Mouse (Mus musculus) kidney, adult 8-10 months (tissue): ENCODE data around the gene Atp5g1.
"Not testable (repeated sequence)": the region's sequence is repeated elsewhere in the genome, so short reads cannot be mapped to it uniquely, and the experiment has no call there.

Experiments used
- DNase-seq, 2 experiments: peaks; one replicate each; pipeline ENCODE4 v3.0.0; 2022

Gene Atp5g1

DNA sequence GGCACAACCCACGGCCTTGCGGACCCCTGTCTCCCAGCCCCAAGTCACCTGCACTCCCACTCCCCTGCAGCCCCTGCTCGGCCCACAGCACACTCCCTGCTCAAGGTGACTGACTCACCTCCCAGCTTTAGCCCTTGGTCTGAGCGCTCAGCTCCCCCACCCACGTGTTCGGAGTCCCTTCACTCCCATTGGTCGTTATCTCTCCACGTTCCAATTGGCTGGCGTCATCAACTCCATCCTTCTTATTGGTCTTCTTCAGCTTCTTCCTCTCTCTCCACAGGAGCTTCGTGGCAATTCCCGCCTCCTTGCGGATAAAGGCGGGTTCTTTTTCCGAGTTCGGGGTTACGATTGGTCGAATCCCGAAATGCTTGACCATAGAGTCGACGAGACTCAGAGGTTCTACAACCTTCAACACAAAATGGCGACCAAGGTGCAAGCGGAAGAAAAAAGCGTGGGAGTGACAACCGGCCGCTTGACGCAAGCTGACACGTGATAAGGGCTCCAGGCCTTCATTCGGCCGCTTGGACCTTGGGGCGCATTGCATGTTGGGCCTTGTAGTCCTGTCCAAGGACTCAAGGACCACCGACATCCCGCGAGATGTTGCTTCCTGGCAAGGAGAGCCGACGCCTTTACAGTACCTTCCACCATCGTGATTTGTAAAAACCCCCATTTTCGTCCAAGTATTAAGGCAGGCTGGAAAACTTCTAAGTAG, at the start of gene Atp5g1:
Gene Atp5g1 (minus strand): TSS at position 162 of the 712 bp plus-strand sequence.
- peak; percentile 99 to 100 for DNase-seq

DNA sequence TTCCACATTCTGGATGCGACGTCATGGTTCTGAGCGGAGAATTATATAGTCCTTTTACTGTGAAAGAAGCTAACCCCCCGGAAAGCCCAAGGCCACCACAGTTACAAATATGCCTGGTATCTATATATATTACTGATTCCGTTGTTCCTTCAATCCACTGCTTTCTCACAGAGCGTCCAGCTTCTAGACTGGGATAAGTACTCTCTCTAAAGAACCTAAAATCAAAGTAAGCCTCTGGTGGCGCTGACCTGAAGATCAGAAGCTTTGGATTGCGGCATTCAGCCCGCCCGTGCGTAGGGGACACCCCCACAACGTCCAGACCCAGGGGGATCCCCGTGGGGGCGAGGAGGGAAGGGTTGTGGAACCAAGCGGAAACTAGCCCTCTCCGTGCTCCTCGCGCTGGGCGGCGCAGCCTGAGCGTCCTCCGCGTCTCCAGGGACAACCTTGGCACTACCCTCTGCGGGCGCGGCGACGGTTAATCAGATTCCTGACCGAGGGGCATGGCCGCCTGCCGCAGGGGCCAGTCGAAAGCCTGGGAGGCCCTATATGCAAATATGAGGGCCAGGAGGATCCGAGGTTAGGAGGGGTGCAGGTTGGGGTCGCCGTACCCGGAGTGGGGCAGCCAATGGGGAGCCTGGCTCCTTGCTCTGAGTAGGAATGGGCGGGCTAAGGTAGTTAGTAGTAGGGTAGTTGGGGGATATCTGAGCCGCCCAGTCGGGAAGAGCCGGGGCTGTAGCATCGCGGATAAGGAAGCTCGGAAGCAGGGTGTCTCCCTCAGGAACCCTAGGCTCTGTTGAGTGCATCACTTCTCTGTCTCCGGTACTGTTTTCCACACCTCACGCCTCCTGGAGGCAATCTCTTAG, 48.8 kb upstream of the Atp5g1 start:
- DNase-seq, result peak; percentile 5 to 11

GRCm38 (mm10) chr11:96122806-96123205, 47.3 kb upstream of the Atp5g1 start:
- DNase-seq, result not testable (repeated sequence)

DNA sequence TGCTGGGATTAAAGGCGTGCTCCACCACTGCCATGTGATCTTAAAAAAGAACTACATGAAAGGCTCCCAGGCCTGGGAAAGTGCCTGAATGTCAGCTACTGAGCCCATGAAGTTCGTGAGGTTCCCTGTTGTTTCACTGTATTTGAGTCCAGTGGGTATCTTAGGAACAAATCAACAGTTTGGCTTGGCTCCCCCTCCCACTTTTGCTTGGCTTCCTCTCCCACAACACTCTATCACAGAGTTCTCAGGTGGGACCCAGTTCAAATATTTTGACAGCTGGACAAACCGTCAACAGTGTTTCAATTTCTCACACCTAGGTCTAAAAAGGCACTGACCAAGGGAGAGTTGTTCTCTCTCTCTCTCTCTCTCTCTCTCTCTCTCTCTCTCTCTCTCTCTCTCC, 43.9 kb upstream of the Atp5g1 start:
- no peak for DNase-seq

DNA sequence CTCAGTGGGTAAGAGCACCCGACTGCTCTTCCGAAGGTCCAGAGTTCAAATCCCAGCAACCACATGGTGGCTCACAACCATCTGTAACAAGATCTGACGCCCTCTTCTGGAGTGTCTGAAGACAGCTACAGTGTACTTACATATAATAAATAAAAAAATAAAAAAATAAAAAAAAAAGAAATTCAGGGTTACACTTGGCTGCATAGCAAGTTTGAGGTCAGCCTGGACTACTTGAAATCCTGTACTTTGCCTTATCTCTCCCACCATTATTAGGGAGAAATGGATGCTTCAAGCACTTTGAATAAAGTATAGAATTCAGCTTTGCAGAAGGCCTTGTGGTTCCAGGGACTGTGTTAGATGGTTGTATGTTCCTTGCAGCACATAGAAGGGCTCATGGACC, 41.5 kb upstream of the Atp5g1 start:
- not testable (repeated sequence) for DNase-seq

DNA sequence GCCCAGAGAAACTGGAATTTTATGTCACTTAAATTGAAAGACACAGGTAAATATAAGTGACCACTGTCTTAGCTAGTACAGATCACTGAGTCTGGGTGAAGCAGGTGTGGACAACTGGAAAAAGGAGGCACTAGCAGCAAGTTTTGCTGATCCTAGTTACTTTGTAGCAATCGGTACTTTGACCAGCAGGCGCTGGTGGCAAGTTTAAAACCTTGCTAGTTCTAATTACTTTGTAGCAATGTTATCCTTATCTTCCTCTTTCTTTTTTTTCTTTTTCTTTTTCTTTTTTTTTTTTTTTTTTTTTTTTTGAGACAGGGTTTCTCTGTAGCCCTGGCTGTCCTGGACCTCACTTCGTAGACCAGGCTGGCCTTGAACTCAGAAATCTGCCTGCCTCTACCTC, 40.6 kb upstream of the Atp5g1 start:
- no peak for DNase-seq

DNA sequence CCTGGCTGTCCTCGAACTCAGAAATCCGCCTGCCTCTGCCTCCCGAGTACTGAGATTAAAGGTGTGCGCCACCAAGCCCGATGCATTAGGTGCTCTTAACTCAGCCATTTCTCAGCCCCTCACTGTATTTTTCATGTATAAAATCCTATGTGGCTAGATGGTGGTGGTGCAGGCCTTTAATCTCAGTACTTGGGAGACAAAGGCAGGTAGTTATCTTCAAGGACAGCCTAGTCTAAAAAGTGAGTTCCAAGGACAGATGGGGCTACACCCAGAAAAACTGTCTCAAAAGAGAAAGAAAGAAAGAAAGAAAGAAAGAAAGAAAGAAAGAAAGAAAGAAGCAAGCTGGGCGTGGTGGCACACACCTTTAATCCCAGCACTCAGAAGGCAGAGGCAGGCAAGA, 39.9 kb upstream of the Atp5g1 start:
- no peak for DNase-seq

DNA sequence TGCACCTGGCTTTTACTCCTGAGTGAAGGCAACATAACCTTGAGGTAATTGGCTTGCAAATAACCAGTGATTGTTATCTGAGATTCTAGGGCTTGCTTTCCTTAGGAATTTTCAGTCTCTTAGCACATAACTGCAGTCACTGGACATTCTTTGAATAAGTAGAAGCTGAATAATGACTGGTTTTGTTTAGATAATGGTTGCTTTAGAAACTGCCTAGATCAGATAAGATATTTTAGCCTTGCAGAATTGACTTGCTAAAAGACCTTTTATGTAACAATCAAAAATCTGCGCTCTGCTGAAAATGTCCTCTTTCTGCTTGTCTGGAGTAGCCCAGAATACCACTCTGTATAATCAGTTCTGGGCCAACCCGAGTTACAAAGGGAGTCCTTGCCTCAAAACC, 38.6 kb upstream of the Atp5g1 start:
- no peak for DNase-seq

- no peak for DNase-seq
These were observed 36.3 kb upstream of the Atp5g1 start, which contains the start of gene Calcoco2 for GRCm38 (mm10) chr11:96111751-96112150. Gene Calcoco2 (minus strand): TSS chr11:96111964.

DNA sequence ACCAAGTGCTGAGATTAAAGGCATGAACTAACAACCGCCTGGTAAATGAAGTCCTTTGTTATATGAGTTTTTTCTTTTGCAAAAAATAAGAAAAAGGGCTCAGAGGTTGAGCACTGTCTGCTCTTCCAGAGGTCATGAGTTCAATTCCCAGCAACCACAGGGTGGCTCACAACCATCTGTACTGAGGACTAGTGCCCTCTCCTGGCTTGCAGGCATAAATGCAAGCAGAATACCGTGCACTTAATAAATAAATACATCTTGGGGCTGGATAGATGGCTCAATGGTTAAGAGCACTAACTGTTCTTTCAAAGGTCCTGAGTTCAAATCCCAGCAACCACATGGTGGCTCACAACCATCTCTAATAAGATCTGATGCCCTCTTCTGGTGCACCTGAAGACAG, 35.5 kb upstream of the Atp5g1 start:
- DNase-seq, result not testable (repeated sequence)

DNA sequence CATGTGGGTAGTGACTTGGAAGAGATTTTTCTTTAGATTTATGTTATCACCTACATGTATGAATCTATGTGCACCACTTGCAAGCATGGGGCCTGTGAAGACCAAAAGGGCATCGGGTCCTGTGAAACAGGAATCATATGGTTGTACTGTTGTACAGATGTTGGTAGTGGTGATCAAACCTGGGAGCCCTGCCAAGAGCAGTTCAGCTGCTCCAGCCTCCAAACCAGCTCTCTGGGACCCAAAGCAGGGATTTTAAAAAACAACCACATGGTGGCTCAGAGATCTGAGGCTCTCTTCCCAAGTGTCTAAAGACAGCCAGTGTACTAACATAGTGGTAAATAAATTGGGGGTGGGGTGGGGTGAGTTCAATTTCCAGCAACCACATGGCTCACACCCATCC, 32.9 kb upstream of the Atp5g1 start:
- DNase-seq, result no peak

- DNase-seq, result peak in 1 of 2 experiments; percentile 54
These were observed 17.9 kb upstream of the Atp5g1 start for GRCm38 (mm10) chr11:96093361-96093760.

GRCm38 (mm10) chr11:96092674-96093291, 17.3 kb upstream of the Atp5g1 start:
- DNase-seq, result no peak

GRCm38 (mm10) chr11:96091073-96091472, 15.6 kb upstream of the Atp5g1 start:
- peak in 1 of 2 experiments; percentile 29 for DNase-seq

DNA sequence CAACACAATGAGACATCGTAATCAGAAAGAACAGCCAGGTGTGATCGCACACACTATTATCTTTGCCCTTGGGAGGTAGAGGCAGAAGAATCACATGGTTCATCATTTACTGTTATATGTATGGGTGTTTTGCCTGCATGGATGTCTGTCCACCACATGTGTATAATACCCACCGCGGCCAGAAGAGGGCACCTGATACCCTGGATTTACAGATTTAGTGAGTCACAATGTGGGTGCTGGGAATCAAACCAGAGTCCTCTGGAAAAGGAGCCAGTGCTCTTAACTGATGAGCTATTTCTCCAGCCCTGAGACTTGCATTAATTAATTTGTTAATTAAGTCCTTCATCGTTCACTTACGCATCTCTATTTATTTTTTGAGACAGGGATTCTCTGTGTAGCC, 12.5 kb upstream of the Atp5g1 start:
- DNase-seq, result no peak

- no peak for DNase-seq
These were observed 7.2 kb upstream of the Atp5g1 start for GRCm38 (mm10) chr11:96082682-96083081.

DNA sequence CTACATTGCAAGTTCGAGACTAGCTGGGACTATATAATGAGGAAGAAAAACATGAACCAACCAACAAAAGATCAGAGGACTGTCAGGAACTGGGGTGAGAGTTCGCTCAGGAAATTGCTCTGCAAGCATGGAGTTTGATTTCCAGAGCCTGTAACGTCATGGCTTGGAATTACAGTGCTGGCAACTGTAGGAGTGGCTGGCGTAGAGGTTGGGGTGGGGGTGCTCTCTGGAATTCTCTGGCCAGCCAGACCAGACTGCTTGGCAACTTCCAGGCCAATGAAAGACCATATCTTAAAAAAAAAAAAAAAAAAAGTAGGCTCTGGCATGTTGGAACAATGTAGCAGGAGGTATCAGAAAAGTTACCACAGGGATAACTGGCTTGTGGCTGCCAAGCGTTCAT, 5.3 kb upstream of the Atp5g1 start:
- no peak for DNase-seq

DNA sequence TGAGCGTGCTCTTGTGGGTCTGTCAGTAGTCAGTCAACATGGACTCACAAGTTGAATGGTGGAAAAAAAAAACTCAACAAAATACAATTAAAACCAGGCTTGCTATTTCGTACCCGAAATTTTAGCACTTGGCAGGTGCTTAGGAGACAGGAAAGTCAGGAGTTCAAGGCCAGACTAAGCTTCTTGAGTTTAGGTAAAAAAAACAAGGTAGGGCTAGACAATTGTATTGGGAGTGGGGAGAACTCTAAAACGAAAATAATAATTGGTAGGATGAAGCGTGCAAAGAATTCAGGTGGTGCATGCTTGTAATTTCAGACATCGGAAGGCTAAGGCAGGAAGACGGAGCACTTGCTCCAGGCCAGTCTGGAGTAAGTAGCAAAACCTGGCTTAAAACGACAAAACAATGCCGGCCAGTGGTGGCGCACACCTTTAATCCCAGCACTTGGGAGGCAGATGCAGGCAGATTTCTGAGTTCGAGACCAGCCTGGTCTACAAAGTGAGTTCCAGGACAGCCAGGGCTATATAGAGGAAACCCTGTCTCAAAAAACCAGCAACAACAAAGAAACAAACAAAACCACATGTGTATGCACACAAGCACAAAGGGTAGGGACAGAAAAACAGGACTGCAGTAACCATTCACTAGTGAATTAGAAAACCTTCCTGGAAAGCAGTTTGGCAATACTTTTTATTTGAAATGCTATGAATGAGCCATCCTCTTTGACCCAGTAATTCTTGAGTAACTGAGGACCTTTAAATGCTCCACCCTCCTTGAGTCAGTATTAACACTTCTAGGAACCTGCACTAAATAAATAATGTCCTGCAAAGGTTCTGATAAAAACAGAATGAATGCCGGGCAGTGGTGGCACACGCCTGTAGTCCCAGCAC, 993 bp upstream of the Atp5g1 start:
- DNase-seq, result no peak

GRCm38 (mm10) chr11:96075177-96075508, 327 bp downstream of the Atp5g1 start:
- no peak for DNase-seq

- DNase-seq, result peak in 1 of 2 experiments; percentile 29
These were observed 906 bp downstream of the Atp5g1 start for GRCm38 (mm10) chr11:96074351-96075176.

DNA sequence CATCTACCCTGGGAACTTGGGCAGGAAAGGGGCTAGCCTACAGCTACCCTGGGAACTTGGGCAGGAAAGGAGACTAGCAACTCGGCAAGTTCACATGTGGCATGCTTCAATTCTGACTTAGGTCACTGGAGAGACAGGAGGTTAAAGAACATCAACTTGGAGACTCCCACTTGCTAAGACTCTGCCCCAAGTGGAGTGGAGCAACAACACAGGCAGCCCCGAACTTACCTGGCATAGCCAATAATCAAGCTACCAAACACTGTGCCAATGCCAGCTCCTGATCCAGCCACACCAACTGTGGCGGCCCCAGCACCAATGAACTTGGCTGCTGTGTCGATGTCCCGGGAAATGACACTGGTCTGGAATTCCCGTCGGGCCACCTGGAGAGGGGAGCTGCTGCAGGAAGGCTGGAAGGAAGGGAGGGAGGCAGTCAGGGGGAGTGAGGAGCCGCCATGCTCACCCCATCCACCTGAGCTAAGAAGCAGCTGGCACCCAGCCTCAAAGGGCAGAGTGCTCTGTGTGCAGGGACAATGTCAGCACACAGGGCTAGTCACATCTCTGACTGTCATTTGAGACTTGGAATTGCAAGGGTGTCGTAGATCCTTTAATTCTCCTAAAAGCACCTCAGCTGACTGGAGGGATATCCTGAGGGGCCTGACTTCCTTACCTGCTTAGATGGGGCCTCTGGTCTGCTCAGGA, 2.0 kb downstream of the Atp5g1 start:
- peak in 1 of 2 experiments; percentile 36 for DNase-seq
